Mouse (Mus musculus) spleen, adult 2 months (tissue): ENCODE results near the gene Gng13.

ENCODE experiments used
- CTCF ChIP-seq: fragments of 200-500 bp; IDR thresholded peaks from 2 replicates; pipeline ENCODE4 v1.5.1; 2011; ENCODE audit warnings: mild to moderate bottlenecking, inconsistent platforms; ENCODE audit not compliant: insufficient read depth, insufficient read length, insufficient replicate concordance; ENCODE audit errors: extremely low read depth
- POLR2A ChIP-seq: fragments of 200-500 bp; IDR thresholded peaks from 2 replicates; pipeline ENCODE4 v1.6.1; 2011; ENCODE audit warnings: low read depth, low read length, inconsistent platforms

DNA sequence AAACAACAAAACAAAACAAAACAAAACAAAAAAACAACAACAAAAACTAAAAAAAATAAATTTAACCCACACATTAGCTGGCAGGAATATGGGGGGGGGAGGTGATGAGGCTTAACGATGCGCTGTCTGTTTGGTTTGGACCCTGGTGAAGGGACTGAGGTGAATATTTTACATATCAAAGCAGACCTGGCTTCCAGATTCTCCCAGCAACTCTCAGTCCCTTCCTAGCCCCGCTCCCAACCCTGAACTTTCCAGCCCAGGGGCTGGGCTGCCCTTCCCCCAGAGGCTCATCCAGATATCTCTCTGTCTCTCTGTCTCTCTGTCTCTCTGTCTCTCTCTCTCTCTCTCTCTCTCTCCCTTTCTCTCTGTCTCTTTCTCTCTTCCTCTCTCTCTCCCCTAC is 45.6 kb downstream of the Gng13 start:
- TF ChIP-seq CTCF (no peak), POLR2A (no peak)
